ENCODE assay signal across 12 mouse cellular contexts in genomic region chr2:27716339-27716738, GRCm38 (mm10). TPM values are rescaled to one million over a fixed set of nuclear protein-coding genes. Genes with fewer than 3 reads are reported as not detected.
A peak's percentile ranks its signal among the peaks of the same experiment; 100 is the strongest.
DNase-seq lines count a peak whose midpoint lies in the region; ATAC-seq and TF ChIP-seq lines count a peak whose summit lies in the region.
"Had no signal": no experiment of that assay in that cellular context is flagged by ENCODE, and none has a peak within 500 bp of the region (broad histone marks: within the 10 kb centered on the region; RNA-seq: fewer than 3 reads in every experiment).

No protein-coding gene starts in this region.

- TF ChIP-seq POLR2A in liver, adult 2 months (IDR thresholded peaks at IDR 0.05; ENCODE audit: extremely low read depth, insufficient read depth, low read length): no peak
- TF ChIP-seq POLR2A in cortical plate, adult 2 months (IDR thresholded peaks at IDR 0.05; ENCODE audit: extremely low read depth, insufficient read depth, low read length): no peak

- no peaks in the 10 kb centered on the region for H3K27me3 ChIP-seq in heart, embryonic 14.5 days (ENCODE audit: control insufficient read depth, insufficient read depth, low read length)
- no peaks in the 10 kb centered on the region for H3K27me3 ChIP-seq in liver, adult 2 months (ENCODE audit: control insufficient read depth, insufficient read depth, low read length)
- H3K27me3 ChIP-seq in liver, embryonic 13.5 days: no peaks in the 10 kb centered on the region
- H3K27me3 ChIP-seq: Patski had no signal

- peaks cover 98% of the 10 kb centered on the region for H3K79me2 ChIP-seq in liver, adult 2 months (ENCODE audit: control insufficient read depth, insufficient read depth, low read length)

- H3K9me3 ChIP-seq in heart, embryonic 14.5 days (ENCODE audit: control insufficient read depth, low read length): no peaks in the 10 kb centered on the region
- H3K9me3 ChIP-seq in liver, embryonic 13.5 days (replicated peaks): no peaks in the 10 kb centered on the region
- H3K9me3 ChIP-seq: megakaryocyte, embryonic 14.5 days had no signal

- H3K36me3 ChIP-seq in heart, embryonic 14.5 days (ENCODE audit: control insufficient read depth, insufficient read depth, low read length): no peaks in the 10 kb centered on the region
- no peaks in the 10 kb centered on the region for H3K36me3 ChIP-seq in liver, adult 2 months (ENCODE audit: control insufficient read depth, insufficient read depth, low read length)
- no peaks in the 10 kb centered on the region; the same call in 1 of the 2 replicates for H3K36me3 ChIP-seq in liver, embryonic 13.5 days

- H3K9ac ChIP-seq in heart, embryonic 14.5 days (ENCODE audit: low read length): 0 out of 2 replicates have a peak overlapping the region, but pooled peaks have one; percentile 21
- peak overlapping the region; percentile 16; the same call in 1 of the 2 replicates for H3K9ac ChIP-seq in liver, adult 2 months (ENCODE audit: low read depth, low read length)
- no peak overlapping the region; the same call in 1 of the 2 replicates for H3K9ac ChIP-seq in liver, embryonic 13.5 days

- no peak overlapping the region for H3K4me2 ChIP-seq in heart, embryonic 14.5 days (ENCODE audit: low read length)
- H3K4me2 ChIP-seq in liver, embryonic 13.5 days: no peak overlapping the region

- intact Hi-C loops in heart, postnatal 36 days (cut with DNase I): no loop called here

- H3K4me3 ChIP-seq in heart, embryonic 14.5 days (ENCODE audit: control insufficient read depth in 1 of 2, insufficient read depth in 1 of 2, low read depth in 1 of 2, low read length in 2 of 2): no peak overlapping the region
- no peak overlapping the region for H3K4me3 ChIP-seq in liver, adult 2 months (ENCODE audit: insufficient read depth, low read depth, low read length)
- no peak overlapping the region for H3K4me3 ChIP-seq in cortical plate, adult 2 months (ENCODE audit: insufficient read depth, low read length)
- H3K4me3 ChIP-seq in liver, embryonic 13.5 days (replicated peaks): no peak overlapping the region
- H3K4me3 ChIP-seq: megakaryocyte, embryonic 14.5 days had no signal

- H3K4me1 ChIP-seq in heart, embryonic 14.5 days (ENCODE audit: control insufficient read depth in 2 of 2, insufficient read depth in 2 of 2, low read length in 2 of 2): peaks cover 70 to 93% of the 10 kb centered on the region in 2 experiments
- peaks cover 88% of the 10 kb centered on the region for H3K4me1 ChIP-seq in liver, adult 2 months (ENCODE audit: control insufficient read depth, insufficient read depth, low read length)
- peaks cover 1% of the 10 kb centered on the region; the same call in 1 of the 2 replicates for H3K4me1 ChIP-seq in cortical plate, adult 2 months (ENCODE audit: control insufficient read depth, insufficient read depth, low read length)
- H3K4me1 ChIP-seq in liver, embryonic 13.5 days (replicated peaks): peaks cover 93% of the 10 kb centered on the region

- DNase-seq in heart, postnatal 36 days: no peak
- no peak for DNase-seq in liver, adult 2 months (ENCODE audit: extremely low read depth, low read depth, low spot score)
- DNase-seq in liver: no peak
- no peak for DNase-seq in liver, embryonic 13.5 days
- DNase-seq in frontal cortex, postnatal 14 days (ENCODE audit: low spot score in 2 of 2): no peak
- DNase-seq: adrenal gland, postnatal 10 days; cerebellum, adult 9-10 months had no signal

- no peak for TF ChIP-seq CTCF in liver, adult 2 months (IDR thresholded peaks at IDR 0.05; ENCODE audit: low read depth, low read length)
- TF ChIP-seq CTCF in cortical plate, adult 2 months (IDR thresholded peaks at IDR 0.05; ENCODE audit: extremely low read depth, insufficient read depth, low read length): no peak

- no peak for ATAC-seq in heart, embryonic 14.5 days (ENCODE audit: insufficient number of reproducible peaks, insufficient read depth, low FRiP score, low read depth)
- ATAC-seq in liver, embryonic 13.5 days (ENCODE audit: low read depth): no peak
- no peak for ATAC-seq in erythroblast, adult 5-6 weeks (replicated peaks; ENCODE audit: low FRiP score, poor library complexity, severe bottlenecking)
- ATAC-seq: Patski had no signal

- H3K27ac ChIP-seq in heart, embryonic 14.5 days (replicated peaks in 1 of 2; ENCODE audit: control insufficient read depth in 1 of 2, insufficient read depth in 1 of 2, low read depth in 2 of 2, low read length in 2 of 2): peak overlapping the region in 1 of 2 experiments; percentile 53; a peak in 1 of 4 replicates
- H3K27ac ChIP-seq in liver, adult 2 months (replicated peaks; ENCODE audit: insufficient read depth, low read depth, low read length): peak overlapping the region; percentile 20; the same call in 1 of the 2 replicates
- 0 out of 2 replicates have a peak overlapping the region, but pooled peaks have one; percentile 1 for H3K27ac ChIP-seq in cortical plate, adult 2 months (ENCODE audit: insufficient read depth, low read length)
- H3K27ac ChIP-seq in liver, embryonic 13.5 days: peak overlapping the region; percentile 48

- WGBS in heart, embryonic 14.5 days: 65% methylated on average over 3 of the region's 3 CpGs
- WGBS in liver, adult 2 months: 53% methylated on average over 3 of the region's 3 CpGs
- 48% methylated on average over 3 of the region's 3 CpGs for WGBS in liver, embryonic 13.5 days (ENCODE audit: insufficient replicate concordance)

RNA-seq across cellular contexts. Expression of gene Rxra, which starts 40.1 kb away (rescaled TPM):
- polyA plus RNA-seq in heart, embryonic 14.5 days (2014; fragmentation: Nextera tagmentation; extraction: Ambion mirVana): 5.2 and 5.7 TPM in 2 replicates
- 10 to 100 TPM; 52.8 to 53.8 TPM for total RNA-seq in heart, postnatal 36 days (2021)
- 108 and 124 TPM in 2 replicates for total RNA-seq in liver, adult 2 months (2014; rRNA removed)
- 303 and 313 TPM in 2 replicates for polyA plus RNA-seq in liver, adult 2 months (2012; rRNA removed)
- polyA plus RNA-seq in cortical plate, adult 2 months (2012; rRNA removed): 17.3 and 18.4 TPM in 2 replicates
- 3.5 and 3.7 TPM in 2 replicates for polyA plus RNA-seq in liver, embryonic 13.5 days (2015; fragmentation: Nextera tagmentation; extraction: Ambion mirVana)
- 1.9 and 3.1 TPM in 2 replicates for total RNA-seq in erythroblast, adult 5-6 weeks (2015; ENCODE audit: low replicate concordance)
- 2.3 and 4.6 TPM in 2 replicates for total RNA-seq in erythroblast, adult 5-6 weeks (2017; ENCODE audit: low replicate concordance)

Comparison
In these comparisons a context has a peak if more than half of its experiments do, and no peak if none do; other contexts are left out.
1. RNA of gene Rxra, which starts 40.1 kb away (polyA plus RNA-seq): 303 to 313 TPM in liver, adult 2 months; 17.3 to 18.4 TPM in cortical plate, adult 2 months, 5.2 to 5.7 TPM in heart, embryonic 14.5 days and 3.5 to 3.7 TPM in liver, embryonic 13.5 days; every median in the first group is over 10 times any median in the second.